Mouse (Mus musculus) forebrain, embryonic 12.5 days (tissue): ENCODE results near the gene Fsd1l. TPM values are rescaled to one million over a fixed set of nuclear protein-coding genes. Genes with fewer than 3 reads are reported as not detected.
"Not testable (repeated sequence)": the region's sequence is repeated elsewhere in the genome, so short reads cannot be mapped to it uniquely, and the experiment has no call there.

Experiments
- ATAC-seq: fragments of 200-750 bp; cut with Nextera tagmentation; 2 replicates; pipeline ENCODE4 v1.8.0; 2017; ENCODE audit warnings: moderate TSS enrichment; ENCODE audit not compliant: low FRiP score
- H3K27ac ChIP-seq: fragments of 300-500 bp; sonication (generic); 2 replicates; pipeline ENCODE4 v1.5.1; 2016; ENCODE audit warnings: mild to moderate bottlenecking
- H3K27me3 ChIP-seq: fragments of 300-500 bp; sonication (generic); 2 replicates; pipeline ENCODE4 v1.6.1; 2016; ENCODE audit warnings: mild to moderate bottlenecking
- H3K36me3 ChIP-seq: fragments of 300-500 bp; sonication (generic); replicated peaks from 2 replicates; pipeline ENCODE4 v1.6.1; 2016; ENCODE audit warnings: mild to moderate bottlenecking
- H3K4me1 ChIP-seq: fragments of 300-500 bp; sonication (generic); 2 replicates; pipeline ENCODE4 v1.6.1; 2016
- H3K4me2 ChIP-seq: fragments of 300-500 bp; sonication (generic); 2 replicates; pipeline ENCODE4 v1.6.1; 2016; ENCODE audit warnings: mild to moderate bottlenecking, moderate library complexity
- H3K4me3 ChIP-seq: fragments of 300-500 bp; sonication (generic); replicated peaks from 2 replicates; pipeline ENCODE4 v1.5.1; 2016; ENCODE audit warnings: mild to moderate bottlenecking
- H3K9ac ChIP-seq: fragments of 300-500 bp; sonication (generic); 2 replicates; pipeline ENCODE4 v1.6.1; 2016; ENCODE audit warnings: mild to moderate bottlenecking
- H3K9me3 ChIP-seq: fragments of 300-500 bp; sonication (generic); 2 replicates; pipeline ENCODE4 v1.6.1; 2016
- WGBS: fragments of 180-500 bp; shearing (Covaris S2); methylation state at CpG from one replicate; pipeline ENCODE4 v1.1.7; 2016; 5-methylcytosine and 5-hydroxymethylcytosine counted together
- polyA plus RNA-seq: library from polyadenylated mRNA; unstranded; fragments of >200 nt; fragmentation: Nextera tagmentation; extraction: Ambion mirVana; gene quantifications from 2 replicates; pipeline ENCODE4 v1.2.1, GENCODE M21; 2016

Fsd1l gene
- polyA plus RNA-seq, 1 experiment from 2014 or later: 52.2 TPM

- peaks cover 4% of the 10 kb centered on the region; the same call in 1 of the 2 replicates for H3K27me3 ChIP-seq
- no peaks in the 10 kb centered on the region for H3K9me3 ChIP-seq
- ATAC-seq: no peak
- peak overlapping the region; percentile 69 for H3K4me2 ChIP-seq
- 1% methylated on average over 5 of the region's 5 CpGs for WGBS
- H3K4me3 ChIP-seq: peak overlapping the region; percentile 91
- H3K4me1 ChIP-seq: peaks cover 50% of the 10 kb centered on the region
- peak overlapping the region; percentile 87 for H3K9ac ChIP-seq
- no peaks in the 10 kb centered on the region for H3K36me3 ChIP-seq
- peak overlapping the region; percentile 90 for H3K27ac ChIP-seq
These were observed 709 bp downstream of the Fsd1l start for GRCm38 (mm10) chr4:53632011-53632349.

- no peak for ATAC-seq
- Histone ChIP-seq H3K36me3 (peaks cover 6% of the 10 kb centered on the region; the same call in 1 of the 2 replicates), H3K4me2 (no peak overlapping the region), H3K4me1 (peaks cover 60% of the 10 kb centered on the region), H3K4me3 (no peak overlapping the region), H3K27ac (no peak overlapping the region), H3K9ac (no peak overlapping the region), H3K9me3 (no peaks in the 10 kb centered on the region), H3K27me3 (no peaks in the 10 kb centered on the region)
- 49% methylated on average over 3 of the region's 3 CpGs for WGBS
These were observed 4.1 kb downstream of the Fsd1l start for GRCm38 (mm10) chr4:53635336-53635735.

GRCm38 (mm10) chr4:53637269-53637909, 6.1 kb downstream of the Fsd1l start:
- H3K4me3 ChIP-seq: no peak overlapping the region
- H3K27me3 ChIP-seq: no peaks in the 10 kb centered on the region
- no peak overlapping the region for H3K9ac ChIP-seq
- peak; percentile 48 for ATAC-seq
- peak overlapping the region; percentile 75 for H3K27ac ChIP-seq
- H3K4me1 ChIP-seq: peaks cover 53% of the 10 kb centered on the region
- H3K36me3 ChIP-seq: peaks cover 12% of the 10 kb centered on the region
- WGBS: 44% methylated on average over 7 of the region's 7 CpGs
- H3K4me2 ChIP-seq: peak overlapping the region; percentile 4; the same call in 1 of the 2 replicates
- H3K9me3 ChIP-seq: no peaks in the 10 kb centered on the region

GRCm38 (mm10) chr4:53638549-53639123, 7.4 kb downstream of the Fsd1l start:
- H3K36me3 ChIP-seq: peaks cover 12% of the 10 kb centered on the region
- H3K27me3 ChIP-seq: no peaks in the 10 kb centered on the region
- peaks cover 41% of the 10 kb centered on the region for H3K4me1 ChIP-seq
- WGBS: 93% methylated on average over 7 of the region's 7 CpGs
- H3K9ac ChIP-seq: no peak overlapping the region
- no peak overlapping the region for H3K4me2 ChIP-seq
- no peaks in the 10 kb centered on the region for H3K9me3 ChIP-seq
- H3K4me3 ChIP-seq: no peak overlapping the region
- H3K27ac ChIP-seq: no peak overlapping the region
- no peak for ATAC-seq

- 66% methylated on average over 3 of the region's 3 CpGs for WGBS
- Histone ChIP-seq H3K36me3 (peaks cover 35% of the 10 kb centered on the region), H3K4me1 (no peaks in the 10 kb centered on the region), H3K27ac (no peak overlapping the region), H3K9me3 (no peaks in the 10 kb centered on the region), H3K27me3 (no peaks in the 10 kb centered on the region), H3K4me3 (no peak overlapping the region), H3K9ac (no peak overlapping the region), H3K4me2 (no peak overlapping the region)
- ATAC-seq: no peak
These were observed 26.8 kb downstream of the Fsd1l start for GRCm38 (mm10) chr4:53658029-53658428.

- Histone ChIP-seq H3K9me3 (no peaks in the 10 kb centered on the region), H3K9ac (no peak overlapping the region), H3K27ac (no peak overlapping the region), H3K4me3 (no peak overlapping the region), H3K36me3 (peaks cover 27% of the 10 kb centered on the region), H3K4me1 (no peaks in the 10 kb centered on the region), H3K27me3 (no peaks in the 10 kb centered on the region), H3K4me2 (no peak overlapping the region)
- no peak for ATAC-seq
These were observed 29.4 kb downstream of the Fsd1l start for GRCm38 (mm10) chr4:53660711-53661110.

GRCm38 (mm10) chr4:53682092-53682491, 50.8 kb downstream of the Fsd1l start:
- no peak overlapping the region for H3K9ac ChIP-seq
- 86% methylated on average over 8 of the region's 8 CpGs for WGBS
- H3K9me3 ChIP-seq: no peaks in the 10 kb centered on the region
- H3K4me3 ChIP-seq: no peak overlapping the region
- ATAC-seq: no peak
- H3K4me2 ChIP-seq: no peak overlapping the region
- no peak overlapping the region for H3K27ac ChIP-seq
- peaks cover 39% of the 10 kb centered on the region for H3K36me3 ChIP-seq
- no peaks in the 10 kb centered on the region for H3K4me1 ChIP-seq
- no peaks in the 10 kb centered on the region for H3K27me3 ChIP-seq

GRCm38 (mm10) chr4:53688965-53689364, 57.7 kb downstream of the Fsd1l start:
- ATAC-seq: no peak
- Histone ChIP-seq H3K27ac (no peak overlapping the region), H3K4me1 (no peaks in the 10 kb centered on the region), H3K9ac (no peak overlapping the region), H3K36me3 (peaks cover 15% of the 10 kb centered on the region), H3K4me3 (no peak overlapping the region), H3K27me3 (no peaks in the 10 kb centered on the region), H3K4me2 (no peak overlapping the region), H3K9me3 (no peaks in the 10 kb centered on the region)
- 90% methylated on average over 4 of the region's 4 CpGs for WGBS

- Histone ChIP-seq H3K9me3 (no peaks in the 10 kb centered on the region), H3K4me1 (no peaks in the 10 kb centered on the region), H3K4me2 (no peak overlapping the region), H3K4me3 (no peak overlapping the region), H3K9ac (no peak overlapping the region), H3K27me3 (no peaks in the 10 kb centered on the region), H3K27ac (no peak overlapping the region), H3K36me3 (peaks cover 24% of the 10 kb centered on the region)
- no peak for ATAC-seq
- WGBS: 71% methylated on average over 1 of the region's 1 CpGs
These were observed 60.1 kb downstream of the Fsd1l start for GRCm38 (mm10) chr4:53691418-53691817.

GRCm38 (mm10) chr4:53709166-53709565, 77.9 kb downstream of the Fsd1l start:
- H3K27ac ChIP-seq, H3K36me3 ChIP-seq, ATAC-seq: not testable (repeated sequence)

GRCm38 (mm10) chr4:53710021-53710420, 78.8 kb downstream of the Fsd1l start:
- H3K4me3 ChIP-seq: no peak overlapping the region
- no peaks in the 10 kb centered on the region for H3K36me3 ChIP-seq
- no peaks in the 10 kb centered on the region for H3K9me3 ChIP-seq
- no peaks in the 10 kb centered on the region for H3K27me3 ChIP-seq
- H3K27ac ChIP-seq: no peak overlapping the region
- no peak for ATAC-seq
- peaks cover 3% of the 10 kb centered on the region for H3K4me1 ChIP-seq
- 88% methylated on average over 2 of the region's 2 CpGs for WGBS
- no peak overlapping the region for H3K4me2 ChIP-seq
- H3K9ac ChIP-seq: no peak overlapping the region

More at GRCm38 (mm10) chr4:53709166-53709565, 77.9 kb downstream of the Fsd1l start:
- not testable (repeated sequence) for H3K9me3 ChIP-seq, H3K4me2 ChIP-seq, H3K4me1 ChIP-seq, H3K9ac ChIP-seq, H3K27me3 ChIP-seq, H3K4me3 ChIP-seq

GRCm38 (mm10) chr4:53710555-53711328, 79.5 kb downstream of the Fsd1l start:
- 91% methylated on average over 6 of the region's 6 CpGs for WGBS
- H3K4me3 ChIP-seq: no peak overlapping the region
- no peak overlapping the region for H3K4me2 ChIP-seq
- no peak overlapping the region for H3K9ac ChIP-seq
- H3K4me1 ChIP-seq: peaks cover 9% of the 10 kb centered on the region
- no peak overlapping the region for H3K27ac ChIP-seq
- H3K9me3 ChIP-seq: no peaks in the 10 kb centered on the region
- ATAC-seq: no peak
- no peaks in the 10 kb centered on the region for H3K27me3 ChIP-seq
- no peaks in the 10 kb centered on the region for H3K36me3 ChIP-seq
